Mouse (Mus musculus) small intestine, adult 2 months (tissue): ENCODE measurements around the gene Ccdc126. TPM values are rescaled to one million over a fixed set of nuclear protein-coding genes. Genes with fewer than 3 reads are reported as not detected.

ENCODE experiments used
- H3K27ac ChIP-seq: fragments of 200-500 bp; 2 replicates; pipeline ENCODE4 v1.5.1; 2012; ENCODE audit warnings: low read depth, low read length, control low read depth, inconsistent platforms; ENCODE audit not compliant: insufficient read depth
- H3K27me3 ChIP-seq: fragments of 200-500 bp; 2 replicates; pipeline ENCODE4 v1.6.1; 2012; ENCODE audit warnings: mild to moderate bottlenecking, moderate library complexity, low read length, inconsistent platforms; ENCODE audit not compliant: control insufficient read depth, insufficient read depth
- H3K36me3 ChIP-seq: fragments of 200-500 bp; 2 replicates; pipeline ENCODE4 v1.6.1; 2012; ENCODE audit warnings: mild to moderate bottlenecking, low read length, control low read depth, inconsistent platforms; ENCODE audit not compliant: control insufficient read depth, insufficient read depth
- H3K4me1 ChIP-seq: fragments of 200-500 bp; 2 replicates; pipeline ENCODE4 v1.6.1; 2012; ENCODE audit warnings: low read length, inconsistent platforms, mixed read lengths; ENCODE audit not compliant: control insufficient read depth, insufficient read depth, insufficient read length
- H3K4me3 ChIP-seq: fragments of 200-500 bp; 2 replicates; pipeline ENCODE4 v1.5.1; 2012; ENCODE audit warnings: low read depth, mild to moderate bottlenecking, control low read depth, inconsistent platforms, low read length, moderate library complexity
- CTCF ChIP-seq: fragments of 200-500 bp; IDR thresholded peaks from 2 replicates; pipeline ENCODE4 v1.5.1; 2012; ENCODE audit warnings: low read depth, mild to moderate bottlenecking, control low read depth, inconsistent platforms, low read length, moderate library complexity, mixed read lengths; ENCODE audit not compliant: insufficient replicate concordance, insufficient read length; ENCODE audit errors: extremely low read depth
- POLR2A ChIP-seq: fragments of 200-500 bp; IDR thresholded peaks from 2 replicates; pipeline ENCODE4 v1.6.1; 2012; ENCODE audit warnings: low read depth, mild to moderate bottlenecking, control low read depth, inconsistent platforms, low read length, moderate library complexity
- WGBS: fragments of 180-500 bp; shearing (Covaris S2); methylation state at CpG from one replicate; pipeline ENCODE4 v1.1.7; 2018; 5-methylcytosine and 5-hydroxymethylcytosine counted together
- polyA plus RNA-seq: library from polyadenylated mRNA; depleted of rRNA; stranded (reverse); fragments of >200 nt; gene quantifications from 2 replicates; pipeline ENCODE4 v1.2.3, GENCODE M21; 2012; rRNA removed

The Ccdc126 gene
- polyA plus RNA-seq, 1 experiment: 0.68 TPM

- no peak overlapping the region for H3K4me3 ChIP-seq
- TF ChIP-seq CTCF (no peak), POLR2A (no peak)
- WGBS: 76% methylated on average over 4 of the region's 4 CpGs
Measured at GRCm38 (mm10) chr6:49372705-49373104, 53.6 kb downstream of the Ccdc126 start.

GRCm38 (mm10) chr6:49373943-49374342 is 54.9 kb downstream of the Ccdc126 start:
- H3K4me3 ChIP-seq: no peak overlapping the region
- no peak for TF ChIP-seq CTCF
- no peak for TF ChIP-seq POLR2A
- no peaks in the 10 kb centered on the region for H3K27me3 ChIP-seq
- 77% methylated on average over 2 of the region's 2 CpGs for WGBS
- H3K4me1 ChIP-seq: no peaks in the 10 kb centered on the region
- H3K36me3 ChIP-seq: no peaks in the 10 kb centered on the region
- no peak overlapping the region for H3K27ac ChIP-seq

More at GRCm38 (mm10) chr6:49372705-49373104, 53.6 kb downstream of the Ccdc126 start:
- Histone ChIP-seq H3K4me1 (peaks cover 7% of the 10 kb centered on the region; the same call in 1 of the 2 replicates), H3K36me3 (no peaks in the 10 kb centered on the region), H3K27me3 (no peaks in the 10 kb centered on the region), H3K27ac (no peak overlapping the region)

GRCm38 (mm10) chr6:49378328-49378727 is 59.3 kb downstream of the Ccdc126 start:
- H3K27me3 ChIP-seq: no peaks in the 10 kb centered on the region
- WGBS: 70% methylated on average over 12 of the region's 12 CpGs
- H3K4me3 ChIP-seq: no peak overlapping the region

More at GRCm38 (mm10) chr6:49378328-49378727, 59.3 kb downstream of the Ccdc126 start:
- H3K27ac ChIP-seq: no peak overlapping the region
- no peak for TF ChIP-seq CTCF
- H3K4me1 ChIP-seq: no peaks in the 10 kb centered on the region
- H3K36me3 ChIP-seq: no peaks in the 10 kb centered on the region; the same call in 1 of the 2 replicates

Other genes starting within 250 kb of the Ccdc126 start
- gene Malsu1, start 245.5 kb upstream of the Ccdc126 start, polyA plus RNA-seq: 19.2 and 31.2 TPM in 2 replicates
- 0.06 and 0.09 TPM in 2 replicates for gene Igf2bp3, start 104.3 kb upstream of the Ccdc126 start, polyA plus RNA-seq
- 9.6 and 15.8 TPM in 2 replicates for gene Tra2a, start 55.2 kb upstream of the Ccdc126 start, polyA plus RNA-seq
- gene Fam221a, start 48.5 kb downstream of the Ccdc126 start, polyA plus RNA-seq: 2.8 and 3.6 TPM in 2 replicates
- gene Stk31, start 76.3 kb downstream of the Ccdc126 start, polyA plus RNA-seq: not detected in 2 replicates